Mouse (Mus musculus): Measurements from ENCODE around the gene Zdhhc18. TPM values are rescaled to one million over a fixed set of nuclear protein-coding genes. Genes with fewer than 3 reads are reported as not detected.

Zdhhc18 gene
- polyA plus RNA-seq, 1 experiment from 2014 or later, result 0.79 TPM

- Histone ChIP-seq H3K27ac (ENCODE audit: low read length) (no peak overlapping the region), H3K4me1 (ENCODE audit: control insufficient read depth, low read depth, low read length) (peaks cover 23% of the 10 kb centered on the region)
- 50% methylated on average over 6 of the region's 6 CpGs for WGBS (ENCODE audit: insufficient replicate concordance)
These were observed 53.9 kb downstream of the Zdhhc18 start for GRCm38 (mm10) chr4:133596084-133596483.

GRCm38 (mm10) chr4:133595538-133595937 is 54.4 kb downstream of the Zdhhc18 start:
- H3K4me3 ChIP-seq (ENCODE audit: low read depth, low read length), result no peak overlapping the region
- peaks cover 25% of the 10 kb centered on the region for H3K27me3 ChIP-seq (ENCODE audit: control insufficient read depth, insufficient read depth, low read depth, low read length)
- H3K4me2 ChIP-seq (ENCODE audit: low read depth, low read length), result no peak overlapping the region
- H3K36me3 ChIP-seq (ENCODE audit: control insufficient read depth, insufficient read depth), result 0 out of 2 replicates have a peak, but pooled peaks cover 3% of the 10 kb centered on the region
- no peak for ATAC-seq (ENCODE audit: low read depth)
- WGBS (ENCODE audit: insufficient replicate concordance), result 56% methylated on average over 7 of the region's 7 CpGs
- H3K27ac ChIP-seq (ENCODE audit: low read length), result no peak overlapping the region
- H3K4me1 ChIP-seq (ENCODE audit: control insufficient read depth, low read depth, low read length), result peaks cover 23% of the 10 kb centered on the region
- H3K9ac ChIP-seq (ENCODE audit: low read depth, low read length), result no peak overlapping the region
- no peaks in the 10 kb centered on the region for H3K9me3 ChIP-seq (replicated peaks; ENCODE audit: control insufficient read depth, low read length)

More at GRCm38 (mm10) chr4:133596084-133596483, 53.9 kb downstream of the Zdhhc18 start:
- Histone ChIP-seq H3K27me3 (ENCODE audit: control insufficient read depth, insufficient read depth, low read depth, low read length) (peaks cover 28% of the 10 kb centered on the region), H3K36me3 (ENCODE audit: control insufficient read depth, insufficient read depth) (no peaks in the 10 kb centered on the region), H3K4me3 (ENCODE audit: low read depth, low read length) (no peak overlapping the region), H3K4me2 (ENCODE audit: low read depth, low read length) (no peak overlapping the region), H3K9ac (ENCODE audit: low read depth, low read length) (no peak overlapping the region), H3K9me3 (replicated peaks; ENCODE audit: control insufficient read depth, low read length) (no peaks in the 10 kb centered on the region)
- ATAC-seq (ENCODE audit: low read depth), result no peak

GRCm38 (mm10) chr4:133592570-133592969 is 57.4 kb downstream of the Zdhhc18 start:
- Histone ChIP-seq H3K4me1 (ENCODE audit: control insufficient read depth, low read depth, low read length) (peaks cover 4% of the 10 kb centered on the region), H3K27me3 (ENCODE audit: control insufficient read depth, insufficient read depth, low read depth, low read length) (no peaks in the 10 kb centered on the region), H3K4me3 (ENCODE audit: low read depth, low read length) (no peak overlapping the region), H3K9ac (ENCODE audit: low read depth, low read length) (no peak overlapping the region), H3K9me3 (replicated peaks; ENCODE audit: control insufficient read depth, low read length) (no peaks in the 10 kb centered on the region), H3K36me3 (ENCODE audit: control insufficient read depth, insufficient read depth) (0 out of 2 replicates have a peak, but pooled peaks cover 6% of the 10 kb centered on the region), H3K27ac (ENCODE audit: low read length) (no peak overlapping the region), H3K4me2 (ENCODE audit: low read depth, low read length) (no peak overlapping the region)
- no peak for ATAC-seq (ENCODE audit: low read depth)
- WGBS (ENCODE audit: insufficient replicate concordance), result 24% methylated on average over 7 of the region's 7 CpGs

DNA sequence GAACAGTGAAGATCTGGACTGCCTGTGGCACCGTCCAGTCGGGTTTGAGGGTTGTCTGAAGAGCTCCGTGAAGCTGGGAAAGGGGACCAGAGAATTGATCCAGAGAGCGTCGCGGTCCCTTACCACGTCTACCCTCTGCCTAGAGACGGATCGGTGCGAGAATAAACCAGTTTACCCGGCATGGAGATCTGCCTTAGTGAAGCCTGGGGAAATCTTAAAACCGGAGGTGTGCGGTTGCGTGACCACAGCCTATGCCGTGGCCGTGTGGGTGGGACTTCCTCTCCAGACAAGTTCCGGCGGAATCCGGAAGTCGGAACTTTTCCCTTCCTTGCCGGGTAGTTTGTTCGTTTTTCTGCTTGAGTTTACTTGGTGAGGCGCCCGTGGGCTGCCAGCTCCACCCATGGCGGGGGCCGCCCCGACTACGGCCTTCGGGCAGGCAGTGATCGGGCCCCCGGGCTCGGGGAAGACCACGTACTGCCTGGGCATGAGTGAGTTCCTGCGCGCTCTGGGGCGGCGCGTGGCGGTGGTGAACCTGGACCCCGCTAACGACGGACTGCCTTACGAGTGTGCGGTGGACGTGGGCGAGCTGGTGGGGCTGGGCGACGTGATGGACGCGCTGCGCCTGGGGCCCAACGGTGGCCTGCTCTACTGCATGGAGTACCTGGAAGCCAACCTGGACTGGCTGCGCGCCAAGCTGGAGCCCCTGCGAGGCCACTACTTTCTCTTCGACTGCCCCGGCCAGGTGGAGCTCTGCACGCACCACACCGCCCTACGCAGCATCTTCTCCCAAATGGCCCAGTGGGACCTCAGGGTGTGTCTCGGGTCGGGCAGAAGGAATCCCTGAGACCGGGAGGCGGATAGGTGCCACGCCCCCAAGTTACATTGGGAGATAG is 65.6 kb downstream of the Zdhhc18 start, which contains the start of gene Gpn2:
Gene Gpn2, plus strand, starts transcription at position 304 of the 893 bp plus-strand sequence.
- H3K9me3 ChIP-seq (replicated peaks; ENCODE audit: control insufficient read depth, low read length), result no peaks in the 10 kb centered on the region
- H3K27ac ChIP-seq (ENCODE audit: low read length), result peak within 1 kb of the TSS; percentile 80
- peak within 1 kb of the TSS; percentile 85 for H3K4me3 ChIP-seq (ENCODE audit: low read depth, low read length)
- H3K9ac ChIP-seq (ENCODE audit: low read depth, low read length), result peak within 1 kb of the TSS; percentile 83
- H3K36me3 ChIP-seq (ENCODE audit: control insufficient read depth, insufficient read depth), result peaks cover 10% of the 10 kb centered on the region; the same call in 1 of the 2 replicates
- peak; percentile 81 for ATAC-seq (ENCODE audit: low read depth)
- H3K4me1 ChIP-seq (ENCODE audit: control insufficient read depth, low read depth, low read length), result peaks cover 13% of the 10 kb centered on the region
- no peaks in the 10 kb centered on the region for H3K27me3 ChIP-seq (ENCODE audit: control insufficient read depth, insufficient read depth, low read depth, low read length)
- WGBS (ENCODE audit: insufficient replicate concordance), result under 1% methylated on average over 65 of the region's 65 CpGs
- peak within 1 kb of the TSS; percentile 87 for H3K4me2 ChIP-seq (ENCODE audit: low read depth, low read length)

DNA sequence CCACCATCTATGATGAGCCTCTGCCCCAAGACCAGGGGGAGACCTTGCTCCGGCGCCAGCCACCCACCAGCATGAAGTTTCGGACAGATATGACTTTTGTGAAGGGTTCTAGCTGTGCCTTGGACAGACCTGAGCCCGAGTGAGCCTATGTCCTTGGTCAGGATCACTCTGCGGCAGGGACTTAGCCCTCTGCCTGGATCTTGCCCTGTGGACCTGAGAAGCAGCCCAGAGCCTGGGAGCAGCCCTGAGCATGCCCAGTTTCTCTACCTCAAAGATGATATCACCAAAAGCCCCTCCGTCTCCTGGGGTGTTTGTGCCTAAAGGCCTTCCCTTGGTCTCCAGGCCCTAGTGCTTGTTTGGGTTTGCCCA is 66.3 kb downstream of the Zdhhc18 start:
- H3K4me1 ChIP-seq (ENCODE audit: control insufficient read depth, low read depth, low read length), result peaks cover 13% of the 10 kb centered on the region
- H3K27ac ChIP-seq (ENCODE audit: low read length), result peak overlapping the region; percentile 72
- peaks cover 16% of the 10 kb centered on the region; the same call in 1 of the 2 replicates for H3K36me3 ChIP-seq (ENCODE audit: control insufficient read depth, insufficient read depth)
- H3K27me3 ChIP-seq (ENCODE audit: control insufficient read depth, insufficient read depth, low read depth, low read length), result no peaks in the 10 kb centered on the region
- H3K9ac ChIP-seq (ENCODE audit: low read depth, low read length), result peak overlapping the region; percentile 83
- WGBS (ENCODE audit: insufficient replicate concordance), result 51% methylated on average over 6 of the region's 6 CpGs
- H3K4me3 ChIP-seq (ENCODE audit: low read depth, low read length), result peak overlapping the region; percentile 85
- ATAC-seq (ENCODE audit: low read depth), result peak; percentile 24
- no peaks in the 10 kb centered on the region for H3K9me3 ChIP-seq (replicated peaks; ENCODE audit: control insufficient read depth, low read length)
- peak overlapping the region; percentile 87 for H3K4me2 ChIP-seq (ENCODE audit: low read depth, low read length)

- WGBS (ENCODE audit: insufficient replicate concordance), result 77% methylated on average over 12 of the region's 12 CpGs
- Histone ChIP-seq H3K27ac (ENCODE audit: low read length) (no peak overlapping the region), H3K4me1 (ENCODE audit: control insufficient read depth, low read depth, low read length) (peaks cover 16% of the 10 kb centered on the region), H3K36me3 (ENCODE audit: control insufficient read depth, insufficient read depth) (peaks cover 14% of the 10 kb centered on the region; the same call in 1 of the 2 replicates), H3K4me3 (ENCODE audit: low read depth, low read length) (no peak overlapping the region), H3K9ac (ENCODE audit: low read depth, low read length) (no peak overlapping the region), H3K27me3 (ENCODE audit: control insufficient read depth, insufficient read depth, low read depth, low read length) (no peaks in the 10 kb centered on the region), H3K9me3 (replicated peaks; ENCODE audit: control insufficient read depth, low read length) (no peaks in the 10 kb centered on the region), H3K4me2 (ENCODE audit: low read depth, low read length) (no peak overlapping the region)
- ATAC-seq (ENCODE audit: low read depth), result no peak
These were observed 72.0 kb downstream of the Zdhhc18 start for GRCm38 (mm10) chr4:133577983-133578382.

DNA sequence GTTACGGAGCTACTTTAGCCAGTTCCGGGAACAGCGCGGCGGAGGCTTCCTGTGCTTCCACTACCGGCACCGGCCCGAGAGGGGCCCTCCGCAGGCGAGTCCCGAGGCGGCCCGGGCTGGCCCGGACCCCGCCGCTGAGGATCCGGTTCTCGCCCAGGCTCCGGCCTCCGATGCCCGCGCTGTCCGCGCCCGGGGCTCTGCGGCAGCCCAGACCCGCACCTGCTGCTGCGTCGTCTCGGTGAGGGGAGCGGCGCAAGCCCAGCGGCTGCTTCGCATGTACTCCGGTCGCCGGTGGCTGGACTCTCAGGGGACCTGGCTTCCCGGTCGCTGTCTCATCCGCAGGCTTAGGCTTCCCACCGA is 75.1 kb downstream of the Zdhhc18 start:
- under 1% methylated on average over 41 of the region's 41 CpGs for WGBS (ENCODE audit: insufficient replicate concordance)
- Histone ChIP-seq H3K36me3 (ENCODE audit: control insufficient read depth, insufficient read depth) (peaks cover 8% of the 10 kb centered on the region; the same call in 1 of the 2 replicates), H3K4me2 (ENCODE audit: low read depth, low read length) (peak overlapping the region; percentile 76), H3K9ac (ENCODE audit: low read depth, low read length) (peak overlapping the region; percentile 87), H3K27me3 (ENCODE audit: control insufficient read depth, insufficient read depth, low read depth, low read length) (no peaks in the 10 kb centered on the region), H3K4me1 (ENCODE audit: control insufficient read depth, low read depth, low read length) (peaks cover 16% of the 10 kb centered on the region), H3K4me3 (ENCODE audit: low read depth, low read length) (peak overlapping the region; percentile 94), H3K9me3 (replicated peaks; ENCODE audit: control insufficient read depth, low read length) (no peaks in the 10 kb centered on the region), H3K27ac (ENCODE audit: low read length) (peak overlapping the region; percentile 91)
- ATAC-seq (ENCODE audit: low read depth), result peak; percentile 41; the same call in 1 of the 2 replicates

DNA sequence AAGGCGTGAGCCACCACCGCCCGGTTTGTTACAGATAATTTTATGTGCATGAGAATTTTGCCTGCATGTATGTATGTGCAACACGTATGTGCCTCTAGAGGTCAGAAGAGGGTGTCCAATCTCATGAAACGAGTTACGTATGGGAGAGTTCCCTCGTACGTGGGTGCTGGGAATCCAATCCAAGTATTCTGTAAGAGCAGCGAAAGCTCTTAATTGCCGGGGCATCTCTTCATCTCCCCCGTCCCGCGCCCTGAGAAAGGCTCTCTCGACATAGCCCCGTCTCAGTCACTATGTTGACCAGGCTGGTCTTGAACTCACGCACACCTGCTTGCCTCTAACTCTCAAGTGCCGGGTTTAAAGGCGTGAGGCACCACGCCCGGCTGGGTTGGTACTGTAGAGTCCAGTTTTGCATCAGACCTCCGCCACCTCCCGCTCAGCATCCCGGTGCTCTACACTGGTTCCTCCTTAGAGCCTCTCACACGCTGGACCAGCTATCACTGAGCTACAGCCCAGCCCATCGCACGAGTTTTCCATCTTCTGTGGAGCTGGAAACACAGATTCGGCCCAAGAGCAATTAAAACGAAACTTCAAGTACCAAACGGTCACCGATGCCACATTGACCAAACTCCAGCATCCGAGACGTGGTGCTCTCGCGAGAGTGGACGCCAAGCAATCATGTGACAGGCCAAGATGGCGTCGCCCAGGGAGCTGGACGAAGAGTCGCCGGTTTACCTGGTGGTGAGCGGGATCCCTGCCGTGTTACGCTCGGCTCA is 75.7 kb downstream of the Zdhhc18 start, which contains the start of gene Gpatch3:
Gene Gpatch3, plus strand, starts transcription at position 676 of the 773 bp plus-strand sequence.
- 4% methylated on average over 44 of the region's 44 CpGs for WGBS (ENCODE audit: insufficient replicate concordance)

More for the DNA sequence above, 75.7 kb downstream of the Zdhhc18 start, which contains the start of gene Gpatch3:
- no peaks in the 10 kb centered on the region for H3K9me3 ChIP-seq (replicated peaks; ENCODE audit: control insufficient read depth, low read length)
- no peaks in the 10 kb centered on the region for H3K27me3 ChIP-seq (ENCODE audit: control insufficient read depth, insufficient read depth, low read depth, low read length)
- peak within 1 kb of the TSS; percentile 87 for H3K9ac ChIP-seq (ENCODE audit: low read depth, low read length)
- ATAC-seq (ENCODE audit: low read depth), result peak; percentile 81
- peak within 1 kb of the TSS; percentile 91 for H3K27ac ChIP-seq (ENCODE audit: low read length)
- peak within 1 kb of the TSS; percentile 76 for H3K4me2 ChIP-seq (ENCODE audit: low read depth, low read length)
- peaks cover 16% of the 10 kb centered on the region for H3K4me1 ChIP-seq (ENCODE audit: control insufficient read depth, low read depth, low read length)
- peaks cover 6% of the 10 kb centered on the region; the same call in 1 of the 2 replicates for H3K36me3 ChIP-seq (ENCODE audit: control insufficient read depth, insufficient read depth)
- H3K4me3 ChIP-seq (ENCODE audit: low read depth, low read length), result peak within 1 kb of the TSS; percentile 94
